Mouse (Mus musculus) brain, embryonic 14.5 days (tissue): ENCODE results near the gene Gm10803.

ENCODE experiments used
- CTCF ChIP-seq: fragments of 200-500 bp; IDR thresholded peaks from 2 replicates; pipeline ENCODE4 v1.5.1; 2012; ENCODE audit warnings: inconsistent platforms, mild to moderate bottlenecking, moderate library complexity, borderline replicate concordance; ENCODE audit not compliant: insufficient read depth, insufficient read length; ENCODE audit errors: extremely low read depth
- POLR2A ChIP-seq: fragments of 200-500 bp; IDR thresholded peaks from 2 replicates; pipeline ENCODE4 v1.6.1; 2012; ENCODE audit warnings: mild to moderate bottlenecking, inconsistent platforms, borderline replicate concordance; ENCODE audit not compliant: poor library complexity, insufficient read depth, insufficient read length, severe bottlenecking; ENCODE audit errors: extremely low read depth

GRCm38 (mm10) chr2:93521042-93521441, 39.3 kb upstream of the Gm10803 start:
- TF ChIP-seq CTCF (no peak), POLR2A (no peak)
